Mouse (Mus musculus) forebrain, embryonic 15.5 days (tissue): ENCODE results near the gene Slco2a1. TPM values are rescaled to one million over a fixed set of nuclear protein-coding genes. Genes with fewer than 3 reads are reported as not detected.
A peak's percentile ranks its signal among the peaks of the same experiment; 100 is the strongest.

ENCODE experiments used
- ATAC-seq: fragments of 200-750 bp; cut with Nextera tagmentation; replicated peaks from 2 replicates; pipeline ENCODE4 v1.8.0; 2017; ENCODE audit warnings: mild to moderate bottlenecking, moderate TSS enrichment, moderate library complexity
- H3K27ac ChIP-seq: fragments of 300-500 bp; sonication (generic); replicated peaks from 2 replicates; pipeline ENCODE4 v1.5.1; 2015; ENCODE audit warnings: mild to moderate bottlenecking, inconsistent platforms
- H3K27me3 ChIP-seq: fragments of 300-500 bp; sonication (generic); 2 replicates; pipeline ENCODE4 v1.6.1; 2015; ENCODE audit warnings: inconsistent platforms
- H3K36me3 ChIP-seq: fragments of 300-500 bp; sonication (generic); 2 replicates; pipeline ENCODE4 v1.6.1; 2015; ENCODE audit warnings: mild to moderate bottlenecking, inconsistent platforms
- H3K4me1 ChIP-seq: fragments of 300-500 bp; sonication (generic); 2 replicates; pipeline ENCODE4 v1.6.1; 2015; ENCODE audit warnings: inconsistent platforms
- H3K4me2 ChIP-seq: fragments of 300-500 bp; sonication (generic); replicated peaks from 2 replicates; pipeline ENCODE4 v1.6.1; 2015; ENCODE audit warnings: mild to moderate bottlenecking, inconsistent platforms
- H3K4me3 ChIP-seq: fragments of 300-500 bp; sonication (generic); 2 replicates; pipeline ENCODE4 v1.5.1; 2015; ENCODE audit warnings: mild to moderate bottlenecking, inconsistent platforms
- H3K9ac ChIP-seq: fragments of 300-500 bp; sonication (generic); replicated peaks from 2 replicates; pipeline ENCODE4 v1.6.1; 2015; ENCODE audit warnings: mild to moderate bottlenecking, inconsistent platforms
- H3K9me3 ChIP-seq: fragments of 300-500 bp; sonication (generic); 2 replicates; pipeline ENCODE4 v1.6.1; 2016; ENCODE audit warnings: inconsistent platforms
- WGBS: fragments of 180-500 bp; shearing (Covaris S2); methylation state at CpG from one replicate; pipeline ENCODE4 v1.1.7; 2015; ENCODE audit warnings: mixed read lengths; 5-methylcytosine and 5-hydroxymethylcytosine counted together
- polyA plus RNA-seq: library from polyadenylated mRNA; unstranded; fragments of >200 nt; fragmentation: Nextera tagmentation; extraction: Ambion mirVana; gene quantifications from 2 replicates; pipeline ENCODE4 v1.2.1, GENCODE M21; 2015

Slco2a1 gene
- polyA plus RNA-seq, 1 experiment from 2014 or later, result 1.6 TPM

- Histone ChIP-seq H3K4me2 (no peak overlapping the region), H3K4me3 (no peak overlapping the region), H3K9me3 (no peaks in the 10 kb centered on the region), H3K4me1 (no peaks in the 10 kb centered on the region), H3K27ac (no peak overlapping the region), H3K9ac (no peak overlapping the region), H3K36me3 (no peaks in the 10 kb centered on the region), H3K27me3 (no peaks in the 10 kb centered on the region)
- ATAC-seq, result no peak; the same call in 1 of the 2 replicates
- WGBS, result 52% methylated on average over 11 of the region's 11 CpGs
These were observed 66.5 kb downstream of the Slco2a1 start for GRCm38 (mm10) chr9:103055061-103055460.

- 93% methylated on average over 5 of the region's 5 CpGs for WGBS
- H3K9me3 ChIP-seq, result no peaks in the 10 kb centered on the region
- H3K4me2 ChIP-seq, result no peak overlapping the region
- H3K4me3 ChIP-seq, result no peak overlapping the region
- H3K27ac ChIP-seq, result no peak overlapping the region
- H3K27me3 ChIP-seq, result no peaks in the 10 kb centered on the region
- H3K36me3 ChIP-seq, result no peaks in the 10 kb centered on the region
- no peak for ATAC-seq
- no peak overlapping the region for H3K9ac ChIP-seq
- no peaks in the 10 kb centered on the region for H3K4me1 ChIP-seq
These were observed 67.7 kb downstream of the Slco2a1 start for GRCm38 (mm10) chr9:103056164-103056563.

- H3K9me3 ChIP-seq, result no peaks in the 10 kb centered on the region
- no peak overlapping the region for H3K4me2 ChIP-seq
- no peak overlapping the region for H3K4me3 ChIP-seq
- H3K4me1 ChIP-seq, result no peaks in the 10 kb centered on the region
- H3K9ac ChIP-seq, result no peak overlapping the region
- H3K27me3 ChIP-seq, result no peaks in the 10 kb centered on the region
- ATAC-seq, result no peak
- no peaks in the 10 kb centered on the region for H3K36me3 ChIP-seq
- H3K27ac ChIP-seq, result no peak overlapping the region
- WGBS, result 90% methylated on average over 2 of the region's 2 CpGs
These were observed 72.0 kb downstream of the Slco2a1 start for GRCm38 (mm10) chr9:103060551-103060950.

GRCm38 (mm10) chr9:103061471-103062053, 73.0 kb downstream of the Slco2a1 start:
- Histone ChIP-seq H3K27me3 (no peaks in the 10 kb centered on the region), H3K4me3 (no peak overlapping the region), H3K4me1 (no peaks in the 10 kb centered on the region), H3K4me2 (no peak overlapping the region), H3K36me3 (no peaks in the 10 kb centered on the region), H3K27ac (no peak overlapping the region), H3K9me3 (no peaks in the 10 kb centered on the region), H3K9ac (no peak overlapping the region)
- 76% methylated on average over 5 of the region's 5 CpGs for WGBS
- no peak for ATAC-seq

- 94% methylated on average over 6 of the region's 6 CpGs for WGBS
- H3K9ac ChIP-seq, result no peak overlapping the region
These were observed 75.1 kb downstream of the Slco2a1 start for GRCm38 (mm10) chr9:103063591-103063990.

GRCm38 (mm10) chr9:103066845-103067244, 78.3 kb downstream of the Slco2a1 start:
- no peak overlapping the region for H3K9ac ChIP-seq
- WGBS, result 65% methylated on average over 8 of the region's 8 CpGs
- H3K9me3 ChIP-seq, result no peaks in the 10 kb centered on the region
- H3K27ac ChIP-seq, result peak overlapping the region; percentile 36; the same call in 1 of the 2 replicates
- no peaks in the 10 kb centered on the region for H3K27me3 ChIP-seq
- peak; percentile 58 for ATAC-seq
- no peak overlapping the region for H3K4me2 ChIP-seq
- no peak overlapping the region for H3K4me3 ChIP-seq
- H3K4me1 ChIP-seq, result peaks cover 12% of the 10 kb centered on the region; the same call in 1 of the 2 replicates
- H3K36me3 ChIP-seq, result no peaks in the 10 kb centered on the region

More at GRCm38 (mm10) chr9:103063591-103063990, 75.1 kb downstream of the Slco2a1 start:
- Histone ChIP-seq H3K4me3 (no peak overlapping the region), H3K9me3 (no peaks in the 10 kb centered on the region), H3K36me3 (no peaks in the 10 kb centered on the region), H3K4me1 (peaks cover 12% of the 10 kb centered on the region; the same call in 1 of the 2 replicates), H3K27me3 (no peaks in the 10 kb centered on the region), H3K4me2 (no peak overlapping the region), H3K27ac (no peak overlapping the region)
- ATAC-seq, result no peak

GRCm38 (mm10) chr9:103067651-103068050, 79.1 kb downstream of the Slco2a1 start:
- WGBS, result 81% methylated on average over 11 of the region's 11 CpGs
- Histone ChIP-seq H3K4me2 (no peak overlapping the region), H3K36me3 (no peaks in the 10 kb centered on the region)

GRCm38 (mm10) chr9:103068769-103069168, 80.3 kb downstream of the Slco2a1 start:
- H3K4me2 ChIP-seq, result no peak overlapping the region
- no peak for ATAC-seq
- H3K27ac ChIP-seq, result no peak overlapping the region
- 93% methylated on average over 8 of the region's 8 CpGs for WGBS
- H3K36me3 ChIP-seq, result no peaks in the 10 kb centered on the region
- no peak overlapping the region for H3K9ac ChIP-seq
- H3K4me3 ChIP-seq, result no peak overlapping the region
- H3K9me3 ChIP-seq, result no peaks in the 10 kb centered on the region
- no peaks in the 10 kb centered on the region for H3K27me3 ChIP-seq
- H3K4me1 ChIP-seq, result peaks cover 12% of the 10 kb centered on the region; the same call in 1 of the 2 replicates

More at GRCm38 (mm10) chr9:103067651-103068050, 79.1 kb downstream of the Slco2a1 start:
- H3K27me3 ChIP-seq, result no peaks in the 10 kb centered on the region
- no peak overlapping the region for H3K9ac ChIP-seq
- H3K9me3 ChIP-seq, result no peaks in the 10 kb centered on the region
- H3K4me1 ChIP-seq, result peaks cover 12% of the 10 kb centered on the region; the same call in 1 of the 2 replicates
- ATAC-seq, result 0 out of 2 replicates have a peak, but pooled peaks have one; percentile 29
- H3K27ac ChIP-seq, result peak overlapping the region; percentile 36; the same call in 1 of the 2 replicates
- no peak overlapping the region for H3K4me3 ChIP-seq

GRCm38 (mm10) chr9:103071541-103072203, 83.2 kb downstream of the Slco2a1 start:
- Histone ChIP-seq H3K9ac (no peak overlapping the region), H3K4me1 (peaks cover 11% of the 10 kb centered on the region; the same call in 1 of the 2 replicates), H3K4me3 (no peak overlapping the region), H3K9me3 (no peaks in the 10 kb centered on the region), H3K27ac (no peak overlapping the region), H3K36me3 (no peaks in the 10 kb centered on the region), H3K4me2 (no peak overlapping the region), H3K27me3 (no peaks in the 10 kb centered on the region)
- no peak for ATAC-seq
- 73% methylated on average over 7 of the region's 7 CpGs for WGBS

- Histone ChIP-seq H3K9me3 (no peaks in the 10 kb centered on the region), H3K9ac (no peak overlapping the region), H3K27ac (no peak overlapping the region), H3K4me1 (peaks cover 6% of the 10 kb centered on the region; the same call in 1 of the 2 replicates), H3K27me3 (no peaks in the 10 kb centered on the region), H3K4me2 (no peak overlapping the region), H3K36me3 (no peaks in the 10 kb centered on the region), H3K4me3 (no peak overlapping the region)
- no peak for ATAC-seq
- WGBS, result 95% methylated on average over 6 of the region's 6 CpGs
These were observed 83.7 kb downstream of the Slco2a1 start for GRCm38 (mm10) chr9:103072204-103072599.

- ATAC-seq, result no peak
- Histone ChIP-seq H3K4me1 (0 out of 2 replicates have a peak, but pooled peaks cover under 1% of the 10 kb centered on the region), H3K4me3 (no peak overlapping the region), H3K9me3 (no peaks in the 10 kb centered on the region), H3K27ac (no peak overlapping the region), H3K27me3 (no peaks in the 10 kb centered on the region), H3K36me3 (no peaks in the 10 kb centered on the region), H3K4me2 (no peak overlapping the region), H3K9ac (no peak overlapping the region)
- WGBS, result 89% methylated on average over 11 of the region's 11 CpGs
These were observed 84.5 kb downstream of the Slco2a1 start for GRCm38 (mm10) chr9:103072926-103073515.

- Histone ChIP-seq H3K4me1 (no peaks in the 10 kb centered on the region), H3K4me3 (no peak overlapping the region), H3K27ac (no peak overlapping the region), H3K27me3 (no peaks in the 10 kb centered on the region), H3K9ac (no peak overlapping the region), H3K36me3 (no peaks in the 10 kb centered on the region), H3K4me2 (no peak overlapping the region), H3K9me3 (no peaks in the 10 kb centered on the region)
- WGBS, result 64% methylated on average over 21 of the region's 21 CpGs
- ATAC-seq, result no peak
These were observed 88.5 kb downstream of the Slco2a1 start for GRCm38 (mm10) chr9:103076836-103077531.
